Mouse (Mus musculus) liver, embryonic 14 days (tissue): Measurements from ENCODE around the gene Gm20738. TPM values are rescaled to one million over a fixed set of nuclear protein-coding genes. Genes with fewer than 3 reads are reported as not detected.

Source experiments
- polyA plus RNA-seq: library from polyadenylated mRNA; depleted of rRNA; stranded (reverse); fragments of >200 nt; gene quantifications from 2 replicates; pipeline ENCODE4 v1.2.3, GENCODE M21; 2012; rRNA removed

The Gm20738 gene
- not detected in 2 replicates for polyA plus RNA-seq

DNA sequence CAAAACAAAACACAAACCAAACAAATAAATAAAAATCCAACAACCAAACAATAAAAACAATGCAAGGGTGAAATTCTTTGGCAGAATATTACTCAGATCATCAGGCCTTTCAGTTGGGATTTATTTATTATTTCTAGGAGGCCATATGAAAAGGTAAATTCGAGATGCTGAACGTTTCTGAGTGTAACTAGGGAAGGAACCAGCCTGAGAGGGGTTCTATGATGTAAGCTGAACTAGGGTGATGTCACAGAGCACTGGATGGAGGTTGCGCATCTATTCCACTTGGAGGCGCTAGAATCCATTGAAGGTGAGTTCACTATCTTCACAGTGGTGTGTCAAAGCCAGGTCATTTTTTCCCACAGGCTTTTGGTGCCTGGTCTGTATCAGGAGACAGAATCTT lies at the start of gene Gm20738:
Gm20738 (plus strand) TSS at position 301 of the 400 bp plus-strand sequence.

